Mouse (Mus musculus) embryo, embryonic 11 days (tissue): ENCODE results near the gene Ddx31.

Experiments used
- DNase-seq: peaks from one replicate; pipeline ENCODE4 v3.0.0-alpha.2; 2015

The Ddx31 gene

DNA sequence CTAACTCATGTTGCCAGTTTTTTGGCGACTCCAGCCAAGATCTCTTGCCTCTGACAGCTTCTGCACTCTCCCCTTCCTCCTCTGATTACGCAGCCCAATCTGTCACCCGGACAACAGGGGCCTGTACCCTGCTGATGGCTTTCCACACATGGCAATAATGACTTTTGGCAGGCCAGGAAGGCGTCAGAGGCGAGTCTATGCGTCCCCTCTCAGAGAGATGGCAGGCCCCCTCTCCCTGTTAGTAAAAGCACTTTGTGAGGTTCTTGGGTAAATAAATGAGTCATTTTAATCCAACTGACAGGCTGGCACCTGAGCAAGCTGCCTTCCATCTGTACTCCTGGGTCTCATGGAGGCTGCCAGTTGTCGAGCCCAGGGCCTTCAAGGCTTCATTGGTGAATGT lies 27.3 kb downstream of the Ddx31 start:
- no peak for DNase-seq

- DNase-seq = no peak
These were observed 35.3 kb downstream of the Ddx31 start for GRCm38 (mm10) chr2:28875554-28875953.

- no peak for DNase-seq
These were observed 41.1 kb downstream of the Ddx31 start for GRCm38 (mm10) chr2:28881275-28881674.

DNA sequence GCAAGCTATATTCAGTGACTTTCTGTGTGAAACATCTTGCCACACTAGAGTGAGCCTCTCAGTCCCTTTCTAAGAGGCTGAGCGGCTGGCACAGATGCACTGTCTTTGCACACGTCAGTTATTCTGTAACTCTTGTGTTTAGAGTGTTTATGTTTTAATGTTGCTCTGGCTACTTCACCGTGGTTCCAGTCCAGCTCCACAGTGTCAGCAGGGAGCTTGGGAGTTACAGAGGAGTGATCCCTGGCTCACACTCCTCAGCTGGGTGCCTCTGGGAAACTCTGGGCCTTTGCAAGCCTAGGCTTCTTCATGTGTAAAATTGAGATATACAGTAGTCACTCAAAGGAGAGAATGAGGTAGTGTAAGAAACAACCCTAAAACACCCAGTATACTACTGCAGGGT lies 41.8 kb downstream of the Ddx31 start:
- DNase-seq = no peak

DNA sequence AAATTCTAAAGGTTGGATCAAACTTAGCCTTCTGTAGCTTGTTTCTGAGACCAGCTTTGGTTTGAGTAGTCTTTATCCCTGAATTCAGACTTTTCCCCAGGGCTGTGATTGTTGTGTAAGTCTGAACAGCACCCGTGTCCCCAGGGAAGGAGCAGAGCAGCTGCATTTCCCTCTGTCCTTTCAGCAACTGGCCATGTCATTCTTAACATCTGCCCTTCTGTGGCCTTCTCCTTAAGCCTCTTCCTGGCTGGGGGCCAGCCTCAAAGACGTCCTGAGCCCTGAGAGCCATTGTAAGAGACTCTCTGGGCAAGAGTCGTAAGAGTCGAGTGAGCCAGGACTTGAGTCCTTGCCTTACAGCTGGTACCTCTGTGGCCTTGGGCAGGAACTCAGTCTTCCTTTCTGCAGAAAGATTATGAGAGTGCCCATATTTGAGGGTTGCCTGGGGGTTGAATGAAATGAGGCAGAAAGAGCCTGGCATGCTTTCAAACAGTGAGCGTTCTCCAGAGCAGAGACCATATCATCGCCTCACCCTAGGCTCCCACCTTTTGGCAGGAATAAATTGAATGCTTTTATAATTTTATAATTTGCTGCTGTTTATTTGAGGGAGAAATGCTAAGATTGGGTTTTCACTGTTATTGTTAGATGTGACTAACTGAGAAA lies 42.8 kb downstream of the Ddx31 start:
- DNase-seq = no peak

DNA sequence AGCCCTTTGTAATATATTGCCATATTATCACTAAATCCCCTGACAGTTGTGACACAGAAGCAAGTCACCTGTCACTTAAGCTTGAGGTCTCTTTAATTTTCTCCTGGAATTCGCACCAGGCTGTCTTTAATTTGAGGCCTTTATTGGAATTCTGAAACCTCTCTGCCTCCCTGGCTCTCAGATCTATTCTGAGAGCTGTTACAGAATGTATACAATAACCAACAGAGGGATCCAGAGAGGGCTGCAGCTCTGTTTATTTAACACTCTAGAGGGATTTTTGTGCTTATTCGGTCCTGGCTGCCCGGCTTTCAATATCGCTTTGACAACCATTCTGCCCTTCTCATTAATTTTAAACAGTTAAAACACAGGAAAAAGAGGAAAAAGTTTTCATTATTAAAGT lies 44.7 kb downstream of the Ddx31 start:
- DNase-seq = no peak

GRCm38 (mm10) chr2:28892796-28893195 lies 52.6 kb downstream of the Ddx31 start:
- DNase-seq = no peak

- no peak for DNase-seq
These were observed 53.3 kb downstream of the Ddx31 start for GRCm38 (mm10) chr2:28893526-28893925.

DNA sequence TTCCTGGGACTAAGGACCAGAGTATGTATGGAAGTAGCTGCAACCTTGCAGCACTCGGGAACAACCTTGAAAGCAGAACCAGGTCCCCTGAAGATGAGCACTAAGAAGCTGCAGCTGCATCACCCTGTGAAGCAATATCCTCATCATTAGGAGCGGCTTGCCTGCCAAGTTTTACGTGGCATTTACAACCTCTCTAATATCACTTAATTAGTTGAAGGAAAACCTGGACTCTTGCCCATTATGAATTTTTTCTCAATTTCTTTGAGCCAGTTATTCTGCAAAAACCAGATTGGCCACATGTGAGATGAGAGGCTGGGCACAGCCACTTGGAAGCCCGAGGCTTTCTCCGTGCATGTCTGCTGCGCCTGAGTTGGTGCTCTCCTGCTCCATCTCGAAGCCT lies 55.7 kb downstream of the Ddx31 start:
- no peak for DNase-seq

- DNase-seq = no peak
These were observed 57.2 kb downstream of the Ddx31 start for GRCm38 (mm10) chr2:28897340-28897899.

GRCm38 (mm10) chr2:28902291-28902690 lies 62.1 kb downstream of the Ddx31 start:
- no peak for DNase-seq

- no peak for DNase-seq
These were observed 63.7 kb downstream of the Ddx31 start for GRCm38 (mm10) chr2:28903871-28904270.

GRCm38 (mm10) chr2:28904786-28905185 lies 64.6 kb downstream of the Ddx31 start:
- DNase-seq = no peak

DNA sequence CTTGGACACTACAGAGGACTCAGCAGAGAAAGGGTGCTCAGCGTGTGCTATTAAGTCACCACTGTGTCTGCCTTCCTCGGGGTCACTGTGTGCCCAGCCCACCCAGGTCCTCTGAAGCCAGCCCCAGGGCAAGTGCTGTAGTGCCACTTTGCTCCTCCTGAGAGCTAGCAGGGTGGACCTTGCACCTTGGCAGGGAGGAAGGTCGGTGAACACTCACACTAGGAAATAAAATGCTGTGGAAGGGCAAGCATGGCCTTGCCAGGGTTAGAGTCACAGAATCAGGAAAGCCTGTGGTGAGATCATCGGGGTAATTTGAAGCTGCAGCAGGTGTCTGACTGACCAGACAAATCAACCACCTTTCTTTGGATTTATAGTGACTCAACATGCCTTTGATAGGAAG lies 65.4 kb downstream of the Ddx31 start:
- no peak for DNase-seq

- no peak for DNase-seq
These were observed 67.6 kb downstream of the Ddx31 start for GRCm38 (mm10) chr2:28907691-28908388.

- peak; percentile 75 for DNase-seq
These were observed 68.4 kb downstream of the Ddx31 start for GRCm38 (mm10) chr2:28908389-28909153.

DNA sequence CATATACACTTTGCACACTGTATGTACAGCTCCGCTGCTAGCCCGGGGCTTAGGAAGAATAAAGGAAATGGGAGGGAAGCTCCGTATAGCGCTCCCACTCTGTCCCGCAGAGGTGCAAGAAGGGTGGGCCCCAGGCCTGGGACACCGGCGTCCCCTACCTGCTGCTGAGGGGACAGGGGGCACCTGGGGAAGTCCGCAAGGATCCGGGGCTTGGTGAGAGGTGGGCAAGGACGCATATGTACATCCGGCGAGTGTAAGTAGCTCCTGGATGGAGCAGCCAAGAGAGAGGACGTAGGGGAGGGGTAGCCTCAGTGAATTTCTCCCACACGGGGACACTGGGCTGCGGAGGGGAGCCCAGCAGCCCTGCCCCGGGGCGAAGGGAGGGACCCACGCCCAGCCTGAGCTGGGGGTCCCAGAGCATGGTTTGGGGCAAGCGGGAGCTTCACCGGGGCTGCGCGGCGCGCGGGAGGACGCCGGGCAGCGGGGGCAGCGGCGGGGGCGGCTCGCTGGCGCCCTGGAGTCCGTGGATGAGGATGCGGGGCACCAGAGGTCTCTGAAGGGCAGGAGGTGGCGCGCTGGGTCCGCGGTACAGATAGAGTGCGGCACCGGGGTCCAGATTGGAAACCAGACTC lies 69.1 kb downstream of the Ddx31 start:
- DNase-seq = no peak

GRCm38 (mm10) chr2:28909818-28910710 lies 69.9 kb downstream of the Ddx31 start:
- DNase-seq = no peak

DNA sequence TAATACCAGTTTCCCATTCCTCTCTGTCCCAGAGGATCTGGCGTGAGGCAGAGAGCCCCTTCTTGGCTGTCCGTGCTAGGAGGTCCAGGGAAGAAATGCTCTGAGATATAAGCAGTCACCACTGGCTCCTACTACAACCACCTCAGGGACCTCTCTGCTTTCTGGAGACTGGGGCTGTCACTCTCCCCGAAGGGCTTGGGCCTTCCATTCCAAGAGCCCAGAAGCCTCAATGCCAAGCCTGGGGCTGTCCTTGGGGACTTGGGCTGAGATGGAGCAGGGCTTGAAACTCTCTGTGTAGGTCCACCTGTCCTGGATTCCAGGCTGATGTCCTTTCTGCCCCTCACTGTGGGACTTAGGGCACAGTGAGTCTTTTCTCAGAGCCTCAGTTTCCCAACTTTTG lies 70.7 kb downstream of the Ddx31 start:
- DNase-seq = no peak

DNA sequence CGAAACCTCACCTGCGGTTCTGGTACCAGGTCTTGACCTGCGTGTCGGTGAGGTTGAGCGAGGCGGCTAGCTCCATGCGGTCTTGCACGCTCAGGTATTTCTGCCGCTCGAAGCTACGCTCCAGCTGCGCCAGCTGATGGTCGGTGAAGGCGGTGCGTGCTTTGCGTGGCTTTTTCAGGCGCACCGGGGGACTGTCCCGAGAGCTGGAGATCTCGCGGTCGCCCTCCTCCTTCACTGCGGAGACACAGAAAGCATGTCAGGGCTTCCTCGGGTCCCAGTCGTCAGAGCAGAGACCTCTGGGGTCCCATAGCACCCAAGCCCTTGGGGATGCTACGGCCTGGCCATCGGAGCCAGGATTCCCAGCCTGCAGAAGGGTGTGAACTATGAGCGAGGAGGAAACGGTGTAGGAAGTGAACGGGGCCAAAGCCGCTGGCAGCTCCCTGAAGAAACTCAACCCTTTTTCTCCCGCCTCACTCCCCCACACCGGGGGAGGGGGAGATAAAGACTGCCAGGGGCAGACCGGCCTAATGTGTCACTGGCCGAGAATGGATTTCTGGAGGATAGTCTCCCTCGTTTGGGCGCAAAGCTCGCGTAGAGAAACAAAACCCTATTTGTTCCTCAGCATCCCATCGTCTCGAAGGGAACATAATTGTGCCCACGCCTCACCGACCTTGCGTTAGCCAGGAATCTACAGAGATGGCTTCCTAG lies 71.3 kb downstream of the Ddx31 start:
- no peak for DNase-seq

DNA sequence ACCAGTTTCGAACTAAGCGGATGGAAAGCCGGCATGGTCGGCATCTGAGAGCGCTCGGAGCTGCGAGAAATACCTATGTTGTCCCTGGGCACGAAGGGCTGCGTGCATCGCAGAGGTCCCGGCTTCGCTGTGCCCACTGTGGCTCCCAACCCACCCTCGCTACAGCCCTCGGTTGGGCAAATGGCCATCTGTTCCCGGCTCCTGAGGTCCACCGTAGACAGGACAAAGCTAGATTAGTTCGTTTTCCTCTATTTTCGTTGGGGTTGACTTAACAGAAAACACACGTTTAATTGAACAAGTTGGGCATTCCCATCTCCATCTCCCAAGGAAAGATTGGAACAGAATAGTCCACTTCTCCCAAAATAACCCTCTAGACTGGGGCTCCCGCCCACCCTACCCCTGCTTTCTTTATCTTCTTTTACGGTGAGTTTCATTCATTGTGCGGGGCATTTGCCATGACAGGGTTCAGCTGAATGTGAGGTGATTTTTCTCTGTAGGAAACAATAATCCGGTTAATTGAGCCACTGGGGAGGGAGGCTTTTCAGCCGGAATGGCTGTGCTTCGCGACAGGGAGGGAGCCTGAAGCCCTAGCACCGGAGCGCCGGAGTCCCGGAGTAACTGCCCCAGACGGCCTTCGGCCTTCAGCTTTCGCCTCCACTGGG lies 72.0 kb downstream of the Ddx31 start:
- no peak for DNase-seq
